Comparison of ENCODE assay signal across 14 mouse cellular contexts in genomic region chr1:40983762-40984161, GRCm38 (mm10).
"Had no signal": no experiment of that assay in that cellular context is flagged by ENCODE, and none has a peak within 500 bp of the region (broad histone marks: within the 10 kb centered on the region; RNA-seq: fewer than 3 reads in every experiment).

No protein-coding gene starts in this region.

- ATAC-seq: intestine, embryonic 16.5 days; lung, postnatal 0 days; midbrain, embryonic 15.5 days had no signal

- DNase-seq: layer of hippocampus, adult 9-11 months; layer of hippocampus, postnatal 36 days; lung, adult 2 months; thymus, postnatal 4 days had no signal

- H3K9ac ChIP-seq: hindbrain, embryonic 15.5 days; liver, embryonic 15.5 days; midbrain, embryonic 15.5 days; neural tube, embryonic 12.5 days had no signal

- H3K27me3 ChIP-seq: hindbrain, embryonic 15.5 days; liver, embryonic 15.5 days; megakaryocyte, embryonic 14.5 days; midbrain, embryonic 15.5 days; neural tube, embryonic 12.5 days had no signal

- H3K9me3 ChIP-seq: hindbrain, embryonic 15.5 days; liver, embryonic 15.5 days; midbrain, embryonic 15.5 days; neural tube, embryonic 12.5 days had no signal

- H3K36me3 ChIP-seq: hindbrain, embryonic 15.5 days; liver, embryonic 15.5 days; midbrain, embryonic 15.5 days; neural tube, embryonic 12.5 days had no signal

- H3K4me2 ChIP-seq: hindbrain, embryonic 15.5 days; liver, embryonic 11.5 days; liver, embryonic 15.5 days; midbrain, embryonic 11.5 days; midbrain, embryonic 15.5 days; neural tube, embryonic 12.5 days had no signal

- H3K27ac ChIP-seq: hindbrain, embryonic 15.5 days; liver, embryonic 15.5 days; macrophage; midbrain, embryonic 15.5 days; neural tube, embryonic 12.5 days had no signal

- H3K4me1 ChIP-seq: hindbrain, embryonic 15.5 days; liver, embryonic 15.5 days; megakaryocyte, embryonic 14.5 days; midbrain, embryonic 15.5 days; neural tube, embryonic 12.5 days had no signal

- H3K4me3 ChIP-seq: hindbrain, embryonic 15.5 days; liver, embryonic 15.5 days; megakaryocyte, embryonic 14.5 days; midbrain, embryonic 15.5 days; neural tube, embryonic 12.5 days had no signal
